Mouse (Mus musculus): ENCODE data around the gene Olfr1121. TPM values are rescaled to one million over a fixed set of nuclear protein-coding genes. Genes with fewer than 3 reads are reported as not detected.
A peak's percentile ranks its signal among the peaks of the same experiment; 100 is the strongest.
"Not testable (repeated sequence)": the region's sequence is repeated elsewhere in the genome, so short reads cannot be mapped to it uniquely, and the experiment has no call there.

Olfr1121 gene
- not detected for total RNA-seq (2022)

DNA sequence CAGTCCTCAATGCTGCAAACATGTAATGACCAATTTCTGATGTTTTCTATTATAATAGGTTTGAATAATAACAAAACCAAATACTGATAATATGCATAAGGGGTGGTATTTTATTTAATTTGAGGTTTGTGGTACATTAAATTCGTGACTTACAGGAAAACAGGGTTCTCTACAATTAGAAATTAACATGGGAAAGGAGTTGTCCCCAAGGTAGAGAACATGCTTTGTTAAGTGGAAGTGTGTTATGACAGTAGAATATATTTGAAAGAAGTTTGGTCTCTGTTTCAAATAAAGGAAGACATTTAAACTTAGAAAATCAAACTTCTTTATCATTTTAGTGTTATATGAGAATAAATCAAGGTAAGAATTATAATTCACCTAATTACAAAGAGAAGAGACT lies at the start of gene Olfr1121:
TSS of gene Olfr1121 (plus strand) at position 301 of the 400 bp plus-strand sequence.
- no peak for DNase-seq (ENCODE audit: low spot score)

DNA sequence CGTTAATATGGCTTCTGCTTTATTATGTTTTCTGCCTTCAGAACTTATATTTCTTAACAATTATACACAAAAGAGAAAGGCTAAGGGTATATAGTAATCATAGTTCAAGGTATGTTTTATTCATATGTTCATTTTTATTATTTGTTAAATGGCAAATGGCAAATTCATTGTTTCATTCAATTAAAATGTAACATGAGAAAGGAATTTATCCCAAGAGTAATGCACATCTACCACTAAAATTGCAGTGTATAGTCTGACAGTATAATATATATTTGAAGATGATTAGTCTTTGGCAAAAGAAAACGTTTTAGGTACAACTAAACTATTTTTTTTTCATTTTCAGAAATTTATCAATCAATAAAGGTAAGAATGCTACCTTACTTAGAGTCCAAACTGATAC lies 15.2 kb upstream of the Olfr1121 start, which contains the start of gene Olfr1120:
TSS of gene Olfr1120 (plus strand) at position 301 of the 400 bp plus-strand sequence.
- DNase-seq (ENCODE audit: low spot score): no peak

DNA sequence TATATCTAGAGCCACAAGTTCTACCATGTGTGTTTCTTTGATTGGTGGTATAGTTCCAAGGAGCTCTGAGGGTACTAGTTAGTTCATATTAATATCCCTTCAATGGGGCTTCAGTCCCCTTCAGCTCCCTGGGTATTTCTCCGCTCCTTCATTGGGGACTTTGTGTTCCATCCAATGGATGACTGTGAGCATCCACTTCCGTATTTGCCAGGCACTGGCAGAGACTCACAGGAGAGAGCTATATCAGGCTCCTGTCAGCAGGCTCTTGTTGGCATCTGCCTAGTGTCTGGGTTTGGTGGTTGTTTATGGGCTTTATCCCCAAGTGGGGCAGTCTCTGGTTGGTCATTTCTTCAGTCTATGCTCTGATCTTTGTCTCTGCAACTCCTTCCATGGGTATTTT lies 9.6 kb upstream of the Olfr1121 start:
- peak; percentile 11 for DNase-seq (ENCODE audit: low spot score)

DNA sequence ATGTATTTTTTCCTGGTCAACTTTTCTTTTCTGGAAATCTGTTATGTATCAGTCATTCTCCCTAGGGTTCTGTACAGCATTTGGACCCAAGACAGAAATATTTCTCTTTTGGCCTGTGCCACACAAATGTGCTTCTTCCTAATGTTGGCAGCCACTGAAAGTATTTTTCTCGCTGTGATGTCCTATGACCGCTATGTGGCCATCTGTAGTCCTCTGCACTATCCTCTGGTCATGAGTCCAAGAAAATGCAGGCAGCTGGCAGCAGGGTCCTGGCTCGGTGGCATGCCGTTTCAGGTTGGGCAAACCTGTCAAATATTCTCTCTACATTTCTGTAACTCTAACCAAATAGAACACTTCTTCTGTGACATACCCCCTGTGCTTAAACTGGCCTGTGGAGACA lies 2.0 kb downstream of the Olfr1121 start:
- no peak for DNase-seq (ENCODE audit: low spot score)

DNA sequence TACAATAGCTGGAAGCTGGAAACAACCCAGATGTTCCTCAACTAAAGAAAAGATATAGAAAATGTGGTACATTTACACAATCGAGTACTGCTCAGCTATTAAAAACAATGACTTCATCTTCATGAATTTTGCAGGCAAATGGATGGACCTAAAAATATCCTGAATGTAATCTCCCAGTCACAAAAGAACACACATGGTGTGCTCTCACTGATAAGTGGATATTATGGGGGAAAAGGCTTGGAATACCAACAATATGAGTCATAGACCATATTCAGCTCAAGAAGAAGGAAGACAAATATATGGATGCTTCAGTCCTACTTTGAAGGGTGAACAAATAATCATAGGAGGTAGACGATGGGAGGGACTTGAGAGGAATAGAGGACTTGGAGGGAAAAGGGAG lies 14.2 kb downstream of the Olfr1121 start:
- DNase-seq (ENCODE audit: low spot score): no peak

DNA sequence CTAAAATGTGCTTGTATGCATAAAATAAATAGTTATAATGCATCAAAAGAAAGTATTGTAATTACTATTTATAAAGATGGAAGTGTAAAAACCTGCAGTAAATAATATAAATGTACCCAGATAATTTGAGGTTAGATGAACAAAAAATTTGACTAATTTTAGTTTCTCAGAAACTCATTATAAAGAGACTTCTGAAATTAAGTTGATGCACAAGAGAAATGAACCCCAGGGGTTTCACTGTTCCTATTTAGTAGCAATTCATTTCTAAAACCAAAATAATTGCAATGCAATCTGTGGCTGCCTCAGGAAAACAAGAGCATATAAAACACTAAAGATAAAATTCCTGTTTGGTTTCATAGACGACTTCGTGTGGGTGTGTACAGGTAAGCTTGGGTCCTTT lies 15.9 kb downstream of the Olfr1121 start, which contains the start of gene Olfr1122:
TSS of gene Olfr1122 (plus strand) at position 301 of the 400 bp plus-strand sequence.
- DNase-seq (ENCODE audit: low spot score): no peak

DNA sequence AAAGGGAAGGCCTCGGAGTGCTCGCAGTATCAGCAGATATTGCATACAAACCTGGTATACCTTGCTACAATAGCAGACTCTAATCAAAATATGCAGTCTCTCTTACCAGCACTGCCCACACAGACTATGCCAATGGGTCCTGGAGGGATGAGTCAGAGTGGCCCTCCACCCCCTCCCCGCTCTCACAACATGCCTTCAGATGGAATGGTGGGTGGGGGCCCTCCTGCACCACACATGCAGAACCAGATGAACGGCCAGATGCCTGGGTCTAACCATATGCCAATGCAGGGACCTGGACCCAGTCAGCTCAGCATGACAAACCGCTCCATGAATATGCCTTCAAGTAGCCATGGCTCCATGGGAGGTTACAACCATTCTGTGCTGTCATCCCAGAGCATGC lies 23.9 kb downstream of the Olfr1121 start:
- not testable (repeated sequence) for DNase-seq (ENCODE audit: low spot score)

DNA sequence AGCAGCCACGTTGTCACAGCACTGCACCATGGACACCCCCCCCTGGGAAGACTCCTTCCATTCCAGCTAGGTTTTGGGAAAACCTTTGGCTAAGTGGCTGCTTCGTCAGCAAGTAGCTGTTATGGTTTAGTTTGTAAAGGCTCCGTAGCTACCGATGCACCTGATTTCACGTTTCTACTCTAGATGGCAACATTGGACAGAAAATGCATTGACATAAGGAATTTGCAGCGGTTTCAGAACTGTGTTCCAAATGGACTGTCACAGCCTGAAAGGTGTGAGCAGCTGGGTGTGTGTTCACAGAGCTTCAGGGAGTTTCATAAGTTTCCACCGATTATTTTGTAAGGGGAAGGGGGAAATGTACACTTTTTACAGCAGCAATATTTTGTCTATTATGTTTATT lies 25.0 kb downstream of the Olfr1121 start:
- not testable (repeated sequence) for DNase-seq (ENCODE audit: low spot score)

DNA sequence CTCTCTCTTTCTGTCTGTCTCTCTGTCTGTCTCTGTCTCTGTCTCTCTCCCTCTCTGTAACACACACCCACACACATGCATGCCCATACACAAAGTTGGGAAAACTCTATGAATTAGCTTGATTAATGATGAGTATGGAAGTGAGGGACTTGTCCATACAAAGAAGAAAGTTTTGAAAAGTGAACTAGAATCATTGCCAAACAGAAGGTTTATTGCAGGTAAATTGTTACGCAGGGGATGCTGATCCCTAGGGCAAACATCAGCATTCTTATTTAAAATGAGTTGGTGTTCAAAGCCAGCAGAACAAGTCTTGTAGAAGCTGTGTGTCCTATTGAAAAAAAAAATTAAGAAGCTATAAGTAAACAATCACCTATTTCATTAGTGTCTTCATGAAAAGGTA lies 46.6 kb downstream of the Olfr1121 start, which contains the start of gene Olfr1123:
TSS of gene Olfr1123 (plus strand) at position 301 of the 400 bp plus-strand sequence.
- no peak for DNase-seq (ENCODE audit: low spot score)

Other genes with a start within 250 kb of the Olfr1121 start
- not detected for gene Olfr1110, start 229.6 kb upstream of the Olfr1121 start, total RNA-seq (2022)
- gene Olfr1111, start 217.3 kb upstream of the Olfr1121 start, total RNA-seq (2022): not detected
- not detected for gene Olfr1112, start 182.1 kb upstream of the Olfr1121 start, total RNA-seq (2022)
- not detected for gene Olfr1113, start 160.9 kb upstream of the Olfr1121 start, total RNA-seq (2022)
- gene Olfr1115, start 121.9 kb upstream of the Olfr1121 start, total RNA-seq (2022): not detected
- not detected for gene Olfr1116, start 102.4 kb upstream of the Olfr1121 start, total RNA-seq (2022)
- gene Olfr1118, start 62.3 kb upstream of the Olfr1121 start, total RNA-seq (2022): not detected
- gene Olfr1120, start 15.1 kb upstream of the Olfr1121 start, total RNA-seq (2022): not detected
- gene Olfr1122, start 16.0 kb downstream of the Olfr1121 start, total RNA-seq (2022): not detected
- gene Olfr1123, start 46.7 kb downstream of the Olfr1121 start, total RNA-seq (2022): not detected
- gene Olfr1124, start 60.4 kb downstream of the Olfr1121 start, total RNA-seq (2022): not detected
- not detected for gene Olfr1126, start 84.1 kb downstream of the Olfr1121 start, total RNA-seq (2022)
- gene Pramel7, start 127.2 kb downstream of the Olfr1121 start, total RNA-seq (2022): not detected
- not detected for gene Pramel6, start 136.7 kb downstream of the Olfr1121 start, total RNA-seq (2022)
- not detected for gene Olfr153, start 161.9 kb downstream of the Olfr1121 start, total RNA-seq (2022)
- gene Olfr1128, start 175.6 kb downstream of the Olfr1121 start, total RNA-seq (2022): not detected
- not detected for gene Olfr1129, start 204.0 kb downstream of the Olfr1121 start, total RNA-seq (2022)
- not detected for gene Olfr1130, start 236.3 kb downstream of the Olfr1121 start, total RNA-seq (2022)